Mouse (Mus musculus): ENCODE data around the gene Ciao1. TPM values are rescaled to one million over a fixed set of nuclear protein-coding genes. Genes with fewer than 3 reads are reported as not detected.

Gene Ciao1
- polyA plus RNA-seq (2012; rRNA removed): 19.1 and 19.5 TPM in 2 replicates

GRCm38 (mm10) chr2:127247592-127248333, at the start of gene Ciao1, which contains the start of gene Tmem127:
TSS of gene Ciao1 (minus strand) at chr2:127247816.
TSS of gene Tmem127 (plus strand) at chr2:127247908.

GRCm38 (mm10) chr2:127269491-127270299, 22.1 kb upstream of the Ciao1 start, which contains the start of gene Stard7:
TSS of gene Stard7 (plus strand) at chr2:127270218.

GRCm38 (mm10) chr2:127207547-127208451, 39.8 kb downstream of the Ciao1 start, which contains the start of the genes 1810024B03Rik and Snrnp200:
TSS of gene 1810024B03Rik (minus strand) at chr2:127208280.
TSS of gene Snrnp200 (plus strand) at chr2:127208386.

Other genes with a start within 250 kb of the Ciao1 start
- 0.20 and 0.26 TPM in 2 replicates for gene Ap4e1, start 239.1 kb downstream of the Ciao1 start, polyA plus RNA-seq (2012; rRNA removed)
- gene Blvra, start 177.2 kb downstream of the Ciao1 start, polyA plus RNA-seq (2012; rRNA removed): 1.4 and 2.2 TPM in 2 replicates
- gene Ncaph, start 113.9 kb downstream of the Ciao1 start, polyA plus RNA-seq (2012; rRNA removed): 0.40 and 0.63 TPM in 2 replicates
- 1.7 and 2.1 TPM in 2 replicates for gene Itpripl1, start 104.4 kb downstream of the Ciao1 start, polyA plus RNA-seq (2012; rRNA removed)
- gene 1810024B03Rik, start 39.5 kb downstream of the Ciao1 start, polyA plus RNA-seq (2012; rRNA removed): 0.29 and 0.58 TPM in 2 replicates
- 5.7 and 8.8 TPM in 2 replicates for gene Snrnp200, start 39.4 kb downstream of the Ciao1 start, polyA plus RNA-seq (2012; rRNA removed)
- 27.3 and 39.0 TPM in 2 replicates for gene Tmem127, start 92 bp upstream of the Ciao1 start, polyA plus RNA-seq (2012; rRNA removed)
- gene Stard7, start 22.4 kb upstream of the Ciao1 start, polyA plus RNA-seq (2012; rRNA removed): 12.3 and 33.1 TPM in 2 replicates
- gene Dusp2, start 88.3 kb upstream of the Ciao1 start, polyA plus RNA-seq (2012; rRNA removed): 1.4 and 1.9 TPM in 2 replicates
- not detected in 2 replicates for gene Astl, start 90.8 kb upstream of the Ciao1 start, polyA plus RNA-seq (2012; rRNA removed)
- 0.17 and 0.25 TPM in 2 replicates for gene Adra2b, start 115.4 kb upstream of the Ciao1 start, polyA plus RNA-seq (2012; rRNA removed)
- 0.14 and 0.42 TPM in 2 replicates for gene Gpat2, start 177.4 kb upstream of the Ciao1 start, polyA plus RNA-seq (2012; rRNA removed)
- 4.8 and 5.9 TPM in 2 replicates for gene Fahd2a, start 196.7 kb upstream of the Ciao1 start, polyA plus RNA-seq (2012; rRNA removed)

Measured in stomach, adult 2 months (tissue).